Mouse (Mus musculus) megakaryocyte, embryonic 14.5 days (primary cell): ENCODE data around the gene Sdhb. TPM values are rescaled to one million over a fixed set of nuclear protein-coding genes. Genes with fewer than 3 reads are reported as not detected.

ENCODE experiments used
- H3K27me3 ChIP-seq: replicated peaks from 2 replicates; pipeline ENCODE3; 2012; ENCODE audit warnings: inconsistent platforms
- H3K36me3 ChIP-seq: replicated peaks from 2 replicates; pipeline ENCODE3; 2012; ENCODE audit warnings: low read length, inconsistent platforms, mixed read lengths
- H3K4me1 ChIP-seq: 2 replicates; pipeline ENCODE4 v1.6.1; 2012; ENCODE audit warnings: inconsistent platforms
- H3K4me3 ChIP-seq: replicated peaks from 2 replicates; pipeline ENCODE3; 2012; ENCODE audit warnings: moderate library complexity, mild to moderate bottlenecking, inconsistent platforms
- H3K9me3 ChIP-seq: 2 replicates; pipeline ENCODE4 v1.6.1; 2012; ENCODE audit warnings: inconsistent platforms
- FLI1 ChIP-seq: IDR thresholded peaks from 2 replicates; pipeline ENCODE4 v1.6.1; 2012; ENCODE audit warnings: low read length, inconsistent platforms, mixed read lengths
- GATA1 ChIP-seq: IDR thresholded peaks from 3 replicates; pipeline ENCODE4 v1.6.1; 2012; ENCODE audit warnings: mixed read lengths, low read length, inconsistent platforms, borderline replicate concordance
- polyA plus RNA-seq: library from polyadenylated mRNA; stranded (reverse); fragments of >175 nt; gene quantifications from 2 replicates; pipeline ENCODE4 v1.2.3, GENCODE M21; 2012; ENCODE audit warnings: low replicate concordance; ENCODE audit not compliant: insufficient read depth

Gene Sdhb
- polyA plus RNA-seq, 1 experiment = 129 TPM

DNA sequence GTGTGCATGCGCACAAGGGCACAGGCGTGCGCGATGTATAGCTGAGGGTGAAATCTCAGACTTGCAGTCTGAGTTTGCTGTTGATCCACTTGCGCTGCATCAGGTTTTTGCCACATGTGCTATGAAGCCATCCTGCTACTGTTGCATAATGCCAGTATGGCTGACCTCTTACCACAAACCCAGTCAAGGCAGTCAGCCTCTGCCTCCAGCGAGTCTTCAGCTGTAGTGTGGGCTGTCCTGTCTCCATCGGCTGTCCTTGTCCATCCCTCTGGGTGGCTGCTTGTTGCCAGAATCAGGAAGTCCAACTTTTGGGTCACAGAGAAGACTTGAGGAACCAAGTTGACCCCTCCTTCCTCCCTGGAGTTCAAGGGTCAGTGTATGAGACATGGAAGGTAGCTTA is 14.4 kb downstream of the Sdhb start:
- Histone ChIP-seq H3K9me3 (peaks cover under 1% of the 10 kb centered on the region; the same call in 1 of the 2 replicates), H3K36me3 (peaks cover 99% of the 10 kb centered on the region)

GRCm38 (mm10) chr4:140977278-140977677 is 16.3 kb downstream of the Sdhb start:
- Histone ChIP-seq H3K27me3 (no peaks in the 10 kb centered on the region), H3K9me3 (peaks cover 16% of the 10 kb centered on the region), H3K4me1 (peaks cover 43% of the 10 kb centered on the region), H3K36me3 (peaks cover 95% of the 10 kb centered on the region), H3K4me3 (no peak overlapping the region)
- TF ChIP-seq FLI1 = no peak
- TF ChIP-seq GATA1 = no peak

More for the DNA sequence above, 14.4 kb downstream of the Sdhb start:
- TF ChIP-seq FLI1 (no peak), GATA1 (no peak)
- peaks cover 51% of the 10 kb centered on the region for H3K4me1 ChIP-seq
- no peak overlapping the region for H3K4me3 ChIP-seq
- no peaks in the 10 kb centered on the region for H3K27me3 ChIP-seq

DNA sequence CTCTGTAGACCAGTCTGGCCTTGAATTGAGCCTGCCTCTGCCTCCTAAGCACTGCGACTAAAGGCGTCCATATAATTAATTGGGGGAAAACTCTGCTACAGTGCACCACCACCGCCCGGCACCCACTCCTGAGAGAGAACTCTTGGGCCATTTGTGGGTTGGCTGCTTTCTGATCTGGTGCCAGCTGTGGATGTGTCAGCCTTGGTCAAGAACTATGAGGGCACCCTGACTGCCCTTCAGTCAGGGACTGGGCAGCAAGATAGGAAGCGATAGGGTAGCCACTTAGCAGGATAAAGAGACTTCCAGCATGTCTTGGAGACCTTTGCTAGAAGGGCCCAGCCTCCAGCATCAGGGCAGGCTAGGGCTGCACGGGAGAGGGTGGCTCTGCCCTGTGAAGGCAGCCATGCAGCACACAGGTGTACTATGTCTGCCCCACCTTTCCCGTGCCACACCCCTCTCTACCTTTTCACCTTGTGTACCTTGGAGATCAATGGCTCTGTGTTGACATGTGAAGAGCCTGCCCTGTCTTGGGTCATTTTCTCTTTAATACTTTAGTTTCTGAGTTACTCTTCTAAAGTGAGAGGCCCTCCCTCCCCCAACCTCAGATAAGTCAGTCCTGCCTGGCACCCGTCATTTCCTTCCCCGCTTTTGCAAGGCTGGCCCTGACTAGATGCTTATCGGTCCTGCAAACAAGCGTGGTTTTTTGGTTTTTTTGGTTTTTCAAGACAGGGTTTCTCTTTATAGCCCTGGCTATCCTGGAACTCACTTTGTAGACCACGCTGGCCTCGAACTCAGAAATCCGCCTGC is 17.1 kb downstream of the Sdhb start:
- Histone ChIP-seq H3K36me3 (peaks cover 87% of the 10 kb centered on the region), H3K4me3 (peak overlapping the region; percentile 83), H3K9me3 (peaks cover 16% of the 10 kb centered on the region), H3K4me1 (peaks cover 51% of the 10 kb centered on the region), H3K27me3 (no peaks in the 10 kb centered on the region)
- TF ChIP-seq GATA1 (no peak), FLI1 (no peak)

DNA sequence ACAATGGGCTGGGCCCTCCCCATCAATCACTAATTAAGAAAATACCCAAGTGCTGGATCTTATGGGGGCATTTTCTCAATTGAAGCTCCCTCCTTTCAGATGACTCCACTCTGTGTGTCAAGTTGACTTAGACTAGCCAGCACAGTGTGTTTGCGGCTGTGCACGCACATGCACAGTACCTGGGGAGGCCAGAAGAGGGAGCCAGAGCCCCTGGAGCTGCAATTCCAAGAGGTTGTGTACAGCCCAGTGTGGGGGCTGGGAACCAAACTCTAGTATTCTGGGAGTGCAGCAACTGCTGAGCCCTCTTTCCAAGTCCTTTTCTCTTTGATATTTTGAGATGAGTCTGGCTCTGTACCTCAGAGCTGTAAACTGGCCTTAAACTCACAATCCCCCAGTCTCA is 20.6 kb downstream of the Sdhb start:
- no peaks in the 10 kb centered on the region for H3K27me3 ChIP-seq
- H3K9me3 ChIP-seq = peaks cover 16% of the 10 kb centered on the region
- TF ChIP-seq FLI1 (no peak), GATA1 (no peak)
- H3K36me3 ChIP-seq = peaks cover 52% of the 10 kb centered on the region
- H3K4me1 ChIP-seq = peaks cover 70% of the 10 kb centered on the region
- H3K4me3 ChIP-seq = no peak overlapping the region

GRCm38 (mm10) chr4:140982808-140983207 is 21.8 kb downstream of the Sdhb start:
- Histone ChIP-seq H3K36me3 (peaks cover 40% of the 10 kb centered on the region), H3K9me3 (peaks cover 16% of the 10 kb centered on the region), H3K4me3 (peak overlapping the region; percentile 84), H3K4me1 (peaks cover 67% of the 10 kb centered on the region), H3K27me3 (no peaks in the 10 kb centered on the region)
- TF ChIP-seq FLI1 (no peak), GATA1 (no peak)

DNA sequence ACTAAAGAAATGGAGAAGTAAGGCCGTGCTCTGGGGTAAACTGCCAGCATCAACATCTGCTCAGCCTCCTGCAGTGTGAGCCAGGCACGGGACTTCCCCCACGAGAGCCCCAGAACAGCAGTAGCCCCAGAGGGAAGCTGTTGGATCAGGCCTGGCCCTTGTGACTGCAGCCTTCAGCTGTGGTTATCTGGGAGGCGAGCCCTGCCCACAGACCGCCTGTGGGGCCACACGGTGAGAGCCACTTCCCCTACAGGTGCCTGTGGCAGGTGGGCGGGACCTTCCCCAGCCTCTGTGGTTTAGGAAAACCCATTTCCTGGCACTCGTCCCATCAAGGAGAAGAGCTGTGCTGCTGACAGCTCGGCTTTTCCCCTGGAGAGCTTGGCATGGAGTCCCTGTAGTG is 22.4 kb downstream of the Sdhb start:
- Histone ChIP-seq H3K9me3 (peaks cover 16% of the 10 kb centered on the region), H3K4me1 (peaks cover 65% of the 10 kb centered on the region), H3K36me3 (peaks cover 33% of the 10 kb centered on the region), H3K27me3 (no peaks in the 10 kb centered on the region), H3K4me3 (peak overlapping the region; percentile 84)
- TF ChIP-seq GATA1 (no peak), FLI1 (0 out of 2 replicates have a peak, but pooled peaks have one; percentile 45)

GRCm38 (mm10) chr4:140984544-140984943 is 23.5 kb downstream of the Sdhb start:
- no peak overlapping the region for H3K4me3 ChIP-seq
- TF ChIP-seq FLI1 (no peak), GATA1 (no peak)
- H3K27me3 ChIP-seq = no peaks in the 10 kb centered on the region
- peaks cover 16% of the 10 kb centered on the region for H3K9me3 ChIP-seq
- peaks cover 32% of the 10 kb centered on the region for H3K36me3 ChIP-seq
- peaks cover 66% of the 10 kb centered on the region for H3K4me1 ChIP-seq

DNA sequence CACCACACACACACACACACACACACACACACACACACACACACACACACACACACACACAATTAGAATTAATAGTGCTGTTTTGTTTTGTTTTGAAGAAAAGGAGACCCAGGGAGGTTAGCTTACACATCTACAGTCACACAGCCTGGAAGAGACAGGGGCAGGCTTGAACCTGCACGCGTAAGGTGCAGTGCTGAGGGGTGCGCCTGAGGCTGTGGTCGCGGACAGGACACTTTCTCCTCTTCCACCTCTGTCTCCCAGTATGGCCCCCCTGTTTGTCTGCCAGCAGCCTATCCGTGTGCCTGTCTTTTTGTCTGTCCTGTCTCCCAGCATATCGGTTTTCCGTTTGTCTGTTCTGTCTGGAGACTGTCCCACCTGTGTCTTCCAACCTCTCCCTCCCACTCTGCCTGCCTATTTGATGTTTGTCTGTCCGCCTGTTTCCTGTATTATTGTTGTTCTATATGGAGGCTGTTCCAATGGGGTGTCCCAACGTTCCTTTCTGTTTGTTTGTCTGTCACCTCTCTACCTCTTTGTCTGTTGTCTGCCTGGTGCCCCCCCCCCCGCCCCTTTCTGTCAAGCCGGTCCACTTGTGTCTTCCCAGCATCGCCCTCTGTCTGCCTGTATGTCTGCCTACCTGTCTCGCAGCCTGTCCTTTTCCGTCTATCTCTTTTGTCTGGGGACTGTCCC is 25.2 kb downstream of the Sdhb start:
- Histone ChIP-seq H3K4me3 (peak overlapping the region; percentile 100), H3K36me3 (peaks cover 29% of the 10 kb centered on the region), H3K27me3 (no peaks in the 10 kb centered on the region), H3K4me1 (peaks cover 80% of the 10 kb centered on the region), H3K9me3 (peaks cover 7% of the 10 kb centered on the region)
- TF ChIP-seq GATA1 (no peak), FLI1 (no peak)

GRCm38 (mm10) chr4:140986711-140987395 is 25.9 kb downstream of the Sdhb start, which contains the start of gene Atp13a2:
Atp13a2 (plus strand) TSS chr4:140986873.
- no peaks in the 10 kb centered on the region for H3K27me3 ChIP-seq
- TF ChIP-seq FLI1 (no peak), GATA1 (no peak)
- H3K36me3 ChIP-seq = peaks cover 30% of the 10 kb centered on the region
- peak within 1 kb of the TSS; percentile 100 for H3K4me3 ChIP-seq
- H3K9me3 ChIP-seq = no peaks in the 10 kb centered on the region
- H3K4me1 ChIP-seq = peaks cover 87% of the 10 kb centered on the region

DNA sequence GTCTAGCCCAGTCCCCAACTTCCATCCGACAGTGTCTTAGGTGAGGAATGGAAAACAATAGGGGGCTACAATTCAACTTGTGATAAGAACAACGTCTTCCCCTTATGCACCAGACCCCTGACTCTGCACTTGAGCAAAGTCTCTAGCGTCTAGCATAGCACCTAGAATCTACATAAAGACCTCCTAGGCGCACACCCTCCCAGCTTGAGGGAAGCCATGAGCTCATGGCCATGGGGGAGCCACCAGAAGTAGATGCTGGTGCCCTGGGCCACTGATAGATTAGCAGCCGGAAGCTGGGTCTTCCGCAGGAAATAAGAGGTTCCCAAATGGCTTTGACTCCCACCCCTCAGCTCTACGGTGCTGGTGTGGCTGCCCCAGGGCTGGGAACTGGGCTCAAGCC is 26.5 kb downstream of the Sdhb start:
- peaks cover 87% of the 10 kb centered on the region for H3K4me1 ChIP-seq
- H3K4me3 ChIP-seq = peak overlapping the region; percentile 100
- no peaks in the 10 kb centered on the region for H3K9me3 ChIP-seq
- H3K36me3 ChIP-seq = peaks cover 36% of the 10 kb centered on the region
- TF ChIP-seq FLI1 (no peak), GATA1 (no peak)
- H3K27me3 ChIP-seq = no peaks in the 10 kb centered on the region
